Mouse (Mus musculus) heart, embryonic 11.5 days (tissue): ENCODE measurements at regions not wholly inside any gene's neighbourhood (a gene's known extent, or its start where the extent isn't known, plus 50 kb on each side); places are given as distances from the start of the nearest gene placed in this dataset.

Experiments
- ATAC-seq: fragments of 200-750 bp; cut with Nextera tagmentation; replicated peaks from 2 replicates; pipeline ENCODE4 v1.8.0; 2017; ENCODE audit warnings: moderate library complexity; ENCODE audit not compliant: insufficient number of reproducible peaks, low FRiP score, low TSS enrichment
- H3K27ac ChIP-seq: fragments of 300-500 bp; sonication (generic); 2 replicates; pipeline ENCODE4 v1.5.1; 2014; ENCODE audit warnings: mild to moderate bottlenecking, low read depth, low read length
- H3K27me3 ChIP-seq: fragments of 300-500 bp; sonication (generic); 2 replicates; pipeline ENCODE4 v1.6.1; 2014; ENCODE audit warnings: mild to moderate bottlenecking, low read length, mixed read lengths; ENCODE audit not compliant: control insufficient read depth, insufficient read depth
- H3K36me3 ChIP-seq: fragments of 300-500 bp; sonication (generic); 2 replicates; pipeline ENCODE4 v1.6.1; 2014; ENCODE audit warnings: mild to moderate bottlenecking, low read length, moderate library complexity, mixed read lengths; ENCODE audit not compliant: control insufficient read depth, insufficient read depth
- H3K4me1 ChIP-seq: fragments of 300-500 bp; sonication (generic); 2 replicates; pipeline ENCODE4 v1.6.1; 2014; ENCODE audit warnings: low read length; ENCODE audit not compliant: control insufficient read depth, insufficient read depth
- H3K4me2 ChIP-seq: fragments of 300-500 bp; sonication (generic); 2 replicates; pipeline ENCODE4 v1.6.1; 2014; ENCODE audit warnings: mild to moderate bottlenecking, moderate library complexity
- H3K4me3 ChIP-seq: fragments of 300-500 bp; sonication (generic); 2 replicates; pipeline ENCODE4 v1.5.1; 2014; ENCODE audit warnings: low read depth, low read length
- H3K9ac ChIP-seq: fragments of 300-500 bp; sonication (generic); 2 replicates; pipeline ENCODE4 v1.6.1; 2014; ENCODE audit warnings: mild to moderate bottlenecking, low read depth, low read length, moderate library complexity
- H3K9me3 ChIP-seq: fragments of 300-500 bp; sonication (generic); replicated peaks from 2 replicates; pipeline ENCODE4 v1.6.1; 2016; ENCODE audit warnings: low read length; ENCODE audit not compliant: control insufficient read depth
- WGBS: fragments of 180-500 bp; shearing (Covaris S2); extraction: QIAGEN DNeasy Blood & Tissue Kit; methylation state at CpG from one replicate; pipeline ENCODE4 v1.1.7; 2014; ENCODE audit not compliant: insufficient replicate concordance; 5-methylcytosine and 5-hydroxymethylcytosine counted together

DNA sequence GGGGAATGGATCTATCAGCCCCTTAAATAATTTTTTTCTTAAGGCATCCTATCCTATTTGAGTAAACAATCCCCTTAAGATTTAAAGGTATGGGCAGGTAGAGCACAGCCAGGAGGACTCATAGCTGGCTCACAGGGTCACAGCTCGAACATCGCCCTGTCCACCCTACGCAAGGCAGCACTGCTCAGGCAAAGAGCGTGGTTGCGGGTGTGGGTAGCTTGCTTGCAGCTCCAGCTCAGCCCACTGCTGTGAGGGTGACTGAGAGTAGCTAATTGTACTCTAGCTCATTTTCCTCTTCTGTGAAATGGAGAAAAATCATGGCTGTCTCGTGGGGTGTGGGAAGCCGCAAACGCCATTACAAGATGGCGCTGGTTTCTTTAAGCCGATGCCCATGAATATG, 350.1 kb upstream of the Jmjd1c start:
- no peaks in the 10 kb centered on the region for H3K36me3 ChIP-seq
- ATAC-seq, result no peak
- no peak overlapping the region for H3K9ac ChIP-seq
- H3K27ac ChIP-seq, result no peak overlapping the region
- H3K4me2 ChIP-seq, result no peak overlapping the region
- WGBS, result 91% methylated on average over 10 of the region's 10 CpGs
- no peaks in the 10 kb centered on the region for H3K4me1 ChIP-seq
- H3K9me3 ChIP-seq, result no peaks in the 10 kb centered on the region
- H3K4me3 ChIP-seq, result no peak overlapping the region
- no peaks in the 10 kb centered on the region for H3K27me3 ChIP-seq

DNA sequence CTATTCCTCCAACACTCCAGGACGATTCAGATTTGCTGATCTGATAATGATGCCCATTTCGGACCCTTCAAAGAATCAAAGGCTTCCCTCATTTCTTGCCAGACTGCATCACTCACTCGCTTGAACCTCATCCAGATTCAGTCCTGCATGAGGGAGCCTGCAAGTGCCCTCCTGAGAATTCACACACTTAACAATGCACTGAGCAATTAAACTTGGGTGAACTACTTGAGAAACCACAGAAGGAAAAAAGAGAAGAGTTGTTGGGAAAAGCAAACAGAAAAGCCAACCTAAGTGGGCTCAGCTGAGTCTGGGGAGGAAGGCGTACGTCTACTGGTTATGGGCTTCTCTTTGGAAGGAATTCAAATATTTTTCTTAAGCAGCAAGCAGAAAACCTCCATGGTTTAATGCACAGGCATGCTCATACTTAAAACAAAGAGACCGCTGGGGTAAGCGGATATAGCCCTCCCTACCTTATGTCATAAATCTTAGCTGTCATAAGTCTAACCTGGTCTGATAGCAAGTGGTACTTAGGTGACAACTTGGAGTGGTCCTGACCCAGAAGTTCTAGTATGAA, 343.6 kb upstream of the Jmjd1c start:
- no peaks in the 10 kb centered on the region for H3K27me3 ChIP-seq
- 82% methylated on average over 7 of the region's 7 CpGs for WGBS
- H3K9me3 ChIP-seq, result no peaks in the 10 kb centered on the region
- H3K4me3 ChIP-seq, result no peak overlapping the region
- ATAC-seq, result no peak
- H3K4me1 ChIP-seq, result no peaks in the 10 kb centered on the region
- no peak overlapping the region for H3K4me2 ChIP-seq
- H3K36me3 ChIP-seq, result no peaks in the 10 kb centered on the region
- H3K27ac ChIP-seq, result no peak overlapping the region
- H3K9ac ChIP-seq, result no peak overlapping the region

DNA sequence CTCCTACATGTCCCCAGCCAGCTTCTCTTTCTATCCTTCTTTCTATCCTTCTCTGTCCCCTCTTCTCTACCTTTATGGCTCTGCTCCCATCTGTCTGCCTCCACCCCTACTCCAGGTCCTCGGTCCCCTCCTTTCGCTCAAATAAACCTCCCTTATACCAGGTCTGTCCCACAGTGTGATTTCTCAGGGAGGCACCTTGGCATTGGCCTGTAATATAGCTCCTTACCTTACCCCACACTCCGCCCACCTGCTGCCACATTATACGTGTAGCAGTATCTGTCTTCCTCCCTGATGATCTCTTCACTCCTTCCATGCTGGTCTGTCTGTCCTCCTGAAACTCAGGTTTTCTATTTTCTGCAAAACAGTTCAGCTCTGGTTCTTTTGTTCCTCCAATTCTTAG, 339.1 kb upstream of the Jmjd1c start:
- Histone ChIP-seq H3K4me3 (no peak overlapping the region), H3K27me3 (no peaks in the 10 kb centered on the region), H3K4me2 (no peak overlapping the region), H3K36me3 (no peaks in the 10 kb centered on the region), H3K9ac (no peak overlapping the region), H3K4me1 (no peaks in the 10 kb centered on the region), H3K27ac (no peak overlapping the region), H3K9me3 (no peaks in the 10 kb centered on the region)
- ATAC-seq, result no peak
- 79% methylated on average over 4 of the region's 4 CpGs for WGBS

- Histone ChIP-seq H3K4me1 (no peaks in the 10 kb centered on the region), H3K4me3 (no peak overlapping the region; the same call in 1 of the 2 replicates), H3K27me3 (no peaks in the 10 kb centered on the region), H3K9me3 (peaks cover 19% of the 10 kb centered on the region), H3K9ac (no peak overlapping the region), H3K27ac (no peak overlapping the region), H3K36me3 (no peaks in the 10 kb centered on the region), H3K4me2 (peak overlapping the region; percentile 52)
- no peak for ATAC-seq
- WGBS, result 33% methylated on average over 21 of the region's 21 CpGs
These were observed 325.5 kb upstream of the Jmjd1c start for GRCm38 (mm10) chr10:66770161-66771030.

GRCm38 (mm10) chr10:66780335-66781170, 315.4 kb upstream of the Jmjd1c start:
- WGBS, result 64% methylated on average over 11 of the region's 11 CpGs
- 0 out of 2 replicates have a peak, but pooled peaks have one; percentile 42 for ATAC-seq
- H3K36me3 ChIP-seq, result no peaks in the 10 kb centered on the region
- no peak overlapping the region for H3K9ac ChIP-seq
- no peak overlapping the region for H3K4me2 ChIP-seq
- H3K9me3 ChIP-seq, result no peaks in the 10 kb centered on the region
- H3K27ac ChIP-seq, result no peak overlapping the region
- H3K27me3 ChIP-seq, result no peaks in the 10 kb centered on the region
- H3K4me3 ChIP-seq, result no peak overlapping the region
- no peaks in the 10 kb centered on the region for H3K4me1 ChIP-seq

DNA sequence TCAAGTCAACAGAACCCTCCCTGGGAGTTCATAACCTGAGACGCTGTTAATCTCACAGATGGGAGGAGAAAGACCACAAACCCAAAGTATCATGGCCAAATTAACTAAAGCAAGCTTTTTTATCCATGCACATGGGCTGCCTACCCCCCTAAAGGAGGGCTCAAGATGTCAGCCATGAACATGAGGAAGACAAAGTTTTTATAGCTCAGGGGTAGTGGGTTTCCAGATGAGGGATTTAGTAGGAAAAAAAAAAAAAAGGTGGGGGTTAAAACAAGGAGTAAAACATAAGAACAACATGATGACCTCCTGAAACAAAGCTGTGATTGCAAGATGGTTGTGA, 314.8 kb upstream of the Jmjd1c start:
- Histone ChIP-seq H3K36me3 (no peaks in the 10 kb centered on the region), H3K4me2 (no peak overlapping the region), H3K4me1 (no peaks in the 10 kb centered on the region), H3K27ac (no peak overlapping the region), H3K27me3 (no peaks in the 10 kb centered on the region), H3K9ac (no peak overlapping the region), H3K4me3 (no peak overlapping the region), H3K9me3 (no peaks in the 10 kb centered on the region)
- ATAC-seq, result no peak
- 59% methylated on average over 1 of the region's 1 CpGs for WGBS

GRCm38 (mm10) chr10:66782025-66782424, 313.9 kb upstream of the Jmjd1c start:
- Histone ChIP-seq H3K4me3 (no peak overlapping the region), H3K9ac (no peak overlapping the region), H3K27ac (no peak overlapping the region), H3K27me3 (no peaks in the 10 kb centered on the region), H3K36me3 (no peaks in the 10 kb centered on the region), H3K4me1 (no peaks in the 10 kb centered on the region), H3K4me2 (no peak overlapping the region), H3K9me3 (no peaks in the 10 kb centered on the region)
- no peak for ATAC-seq
- WGBS, result 86% methylated on average over 5 of the region's 5 CpGs

DNA sequence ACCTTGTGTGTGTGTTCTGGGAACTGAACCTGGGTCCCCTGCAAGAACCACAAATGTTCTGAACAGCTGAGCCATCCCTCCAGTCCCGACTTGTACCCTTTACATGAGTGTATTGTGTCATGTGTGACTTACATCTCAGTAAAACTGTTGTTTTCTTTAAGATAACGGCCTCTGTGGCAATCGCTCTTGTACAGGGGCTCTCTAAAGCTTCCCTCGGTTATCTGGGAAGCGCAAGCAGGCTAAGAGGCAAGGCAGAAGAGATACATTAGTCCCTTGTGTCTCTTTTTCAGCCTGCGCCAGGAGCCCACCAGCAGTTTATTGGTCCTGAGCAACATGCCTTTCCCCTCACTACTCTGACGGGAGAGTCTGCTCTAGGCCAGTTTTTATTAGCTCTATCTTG, 308.1 kb upstream of the Jmjd1c start:
- H3K4me1 ChIP-seq, result no peaks in the 10 kb centered on the region
- H3K27ac ChIP-seq, result no peak overlapping the region
- H3K27me3 ChIP-seq, result no peaks in the 10 kb centered on the region
- H3K9me3 ChIP-seq, result no peaks in the 10 kb centered on the region
- no peaks in the 10 kb centered on the region for H3K36me3 ChIP-seq
- no peak overlapping the region for H3K9ac ChIP-seq
- no peak overlapping the region for H3K4me3 ChIP-seq
- no peak overlapping the region for H3K4me2 ChIP-seq
- 55% methylated on average over 7 of the region's 7 CpGs for WGBS
- no peak for ATAC-seq
